ENCODE assay signal across 17 mouse cellular contexts in genomic region chr14:21106582-21106981, GRCm38 (mm10). TPM values are rescaled to one million over a fixed set of nuclear protein-coding genes. Genes with fewer than 3 reads are reported as not detected.
DNase-seq lines count a peak whose midpoint lies in the region; ATAC-seq and TF ChIP-seq lines count a peak whose summit lies in the region.
"Had no signal": no experiment of that assay in that cellular context is flagged by ENCODE, and none has a peak within 500 bp of the region (broad histone marks: within the 10 kb centered on the region; RNA-seq: fewer than 3 reads in every experiment).

No protein-coding gene starts in this region.

- peak; percentile 95 for DNase-seq in heart, adult 11 months
- DNase-seq in heart, postnatal 25 days (ENCODE audit: low spot score): no peak
- peak; percentile 99 for DNase-seq in liver, adult 2 months (ENCODE audit: extremely low read depth, low read depth, low spot score)
- DNase-seq in adrenal gland, postnatal 10 days: peak; percentile 50
- DNase-seq in kidney, postnatal 36 days: peak; percentile 68 to 77
- no peak for DNase-seq in frontal cortex, postnatal 25 days (ENCODE audit: low spot score in 2 of 2)
- DNase-seq in spleen, postnatal 10 days (ENCODE audit: low spot score in 2 of 2): no peak
- DNase-seq: cerebellum, postnatal 36 days; lung, postnatal 36 days; right cerebral cortex, postnatal 25 days; thymus, postnatal 4 days had no signal

- no peak overlapping the region for H3K27ac ChIP-seq in liver, adult 2 months (replicated peaks; ENCODE audit: insufficient read depth, low read depth, low read length)
- no peak overlapping the region for H3K27ac ChIP-seq in liver, embryonic 12.5 days
- H3K27ac ChIP-seq: embryonic facial prominence, embryonic 13.5 days; forebrain, embryonic 13.5 days; limb, embryonic 12.5 days had no signal

- no peak overlapping the region for H3K9ac ChIP-seq in liver, adult 2 months (ENCODE audit: low read depth, low read length)
- no peak overlapping the region for H3K9ac ChIP-seq in liver, embryonic 12.5 days
- H3K9ac ChIP-seq: embryonic facial prominence, embryonic 13.5 days; forebrain, embryonic 13.5 days; limb, embryonic 12.5 days had no signal

- ATAC-seq in liver, embryonic 12.5 days: no peak
- ATAC-seq: forebrain, embryonic 13.5 days; inflammation-experienced regulatory T-cells, adult 6 months; midbrain, embryonic 16.5 days had no signal

- no peak overlapping the region for H3K4me2 ChIP-seq in liver, embryonic 12.5 days
- H3K4me2 ChIP-seq: embryonic facial prominence, embryonic 13.5 days; forebrain, embryonic 13.5 days; limb, embryonic 12.5 days had no signal

- peaks cover 7% of the 10 kb centered on the region; the same call in 1 of the 2 replicates for H3K79me2 ChIP-seq in liver, adult 2 months (ENCODE audit: control insufficient read depth, insufficient read depth, low read length)

- 19% methylated on average over 8 of the region's 8 CpGs for WGBS in liver, adult 2 months
- 56% methylated on average over 8 of the region's 8 CpGs for WGBS in liver, embryonic 12.5 days (ENCODE audit: insufficient replicate concordance)

- peaks cover 29% of the 10 kb centered on the region for H3K36me3 ChIP-seq in liver, adult 2 months (ENCODE audit: control insufficient read depth, insufficient read depth, low read length)
- peaks cover 13% of the 10 kb centered on the region for H3K36me3 ChIP-seq in liver, embryonic 12.5 days
- H3K36me3 ChIP-seq: limb, embryonic 12.5 days had no signal

- H3K27me3 ChIP-seq in liver, adult 2 months (ENCODE audit: control insufficient read depth, insufficient read depth, low read length): no peaks in the 10 kb centered on the region
- H3K27me3 ChIP-seq in liver, embryonic 12.5 days (replicated peaks): no peaks in the 10 kb centered on the region
- H3K27me3 ChIP-seq: embryonic facial prominence, embryonic 13.5 days; forebrain, embryonic 13.5 days; limb, embryonic 12.5 days had no signal

- H3K4me1 ChIP-seq in liver, adult 2 months (ENCODE audit: control insufficient read depth, insufficient read depth, low read length): peaks cover 36% of the 10 kb centered on the region
- peaks cover 20% of the 10 kb centered on the region for H3K4me1 ChIP-seq in liver, embryonic 12.5 days
- H3K4me1 ChIP-seq: embryonic facial prominence, embryonic 13.5 days; limb, embryonic 12.5 days had no signal

- TF ChIP-seq POLR2A in liver, adult 2 months (IDR thresholded peaks at IDR 0.05; ENCODE audit: extremely low read depth, insufficient read depth, low read length): no peak

- TF ChIP-seq CTCF in liver, adult 2 months (IDR thresholded peaks at IDR 0.05; ENCODE audit: low read depth, low read length): no peak

- H3K9me3 ChIP-seq in liver, embryonic 12.5 days (replicated peaks): no peaks in the 10 kb centered on the region
- H3K9me3 ChIP-seq: embryonic facial prominence, embryonic 13.5 days; forebrain, embryonic 13.5 days; limb, embryonic 12.5 days had no signal

- no peak overlapping the region for H3K4me3 ChIP-seq in liver, adult 2 months (ENCODE audit: insufficient read depth, low read depth, low read length)
- H3K4me3 ChIP-seq in liver, embryonic 12.5 days: no peak overlapping the region
- H3K4me3 ChIP-seq: embryonic facial prominence, embryonic 13.5 days; forebrain, embryonic 13.5 days; limb, embryonic 12.5 days had no signal

- intact Hi-C loops in heart, postnatal 25 days (cut with DNase I): no loop called here

RNA-seq across cellular contexts. Expression of gene Adk, which starts 54.2 kb away (rescaled TPM):
- total RNA-seq in heart, postnatal 25 days (2021): 100 to 1,000 TPM; 236 to 274 TPM
- 877 and 924 TPM in 2 replicates for total RNA-seq in liver, adult 2 months (2014; rRNA removed)
- polyA plus RNA-seq in liver, adult 2 months (2012; rRNA removed): 231 and 284 TPM in 2 replicates
- 195 and 206 TPM in 2 replicates for polyA plus RNA-seq in liver, embryonic 12.5 days (2016; fragmentation: Nextera tagmentation; extraction: Ambion mirVana)
- total RNA-seq in adrenal gland, postnatal 10 days (2021): 100 to 1,000 TPM; 120 to 147 TPM

RNA-seq across cellular contexts. Expression of gene Ap3m1, which starts 54.3 kb away (rescaled TPM):
- 10 to 100 TPM; 62.9 to 72.4 TPM for total RNA-seq in heart, postnatal 25 days (2021)
- total RNA-seq in liver, adult 2 months (2014; rRNA removed): 126 and 143 TPM in 2 replicates
- polyA plus RNA-seq in liver, adult 2 months (2012; rRNA removed): 44.8 and 55.2 TPM in 2 replicates
- 42.9 and 43.4 TPM in 2 replicates for polyA plus RNA-seq in liver, embryonic 12.5 days (2016; fragmentation: Nextera tagmentation; extraction: Ambion mirVana)
- total RNA-seq in adrenal gland, postnatal 10 days (2021): 10 to 100 TPM; 72.5 to 74.6 TPM

Comparison
In these comparisons a context has a peak if more than half of its experiments do, and no peak if none do; other contexts are left out.
1. DNase-seq: peak in heart, adult 11 months (single experiment), liver, adult 2 months (single experiment), adrenal gland, postnatal 10 days (single experiment) and kidney, postnatal 36 days (2 of 2); none in heart, postnatal 25 days (single experiment), frontal cortex, postnatal 25 days (0 of 2) and spleen, postnatal 10 days (0 of 2).